Mouse (Mus musculus) brain, embryonic 14.5 days (tissue): Measurements from ENCODE around the gene Dap3.

Experiments
- CTCF ChIP-seq: fragments of 200-500 bp; IDR thresholded peaks from 2 replicates; pipeline ENCODE4 v1.5.1; 2012; ENCODE audit warnings: inconsistent platforms, mild to moderate bottlenecking, moderate library complexity, borderline replicate concordance; ENCODE audit not compliant: insufficient read depth, insufficient read length; ENCODE audit errors: extremely low read depth
- POLR2A ChIP-seq: fragments of 200-500 bp; IDR thresholded peaks from 2 replicates; pipeline ENCODE4 v1.6.1; 2012; ENCODE audit warnings: mild to moderate bottlenecking, inconsistent platforms, borderline replicate concordance; ENCODE audit not compliant: poor library complexity, insufficient read depth, insufficient read length, severe bottlenecking; ENCODE audit errors: extremely low read depth

DNA sequence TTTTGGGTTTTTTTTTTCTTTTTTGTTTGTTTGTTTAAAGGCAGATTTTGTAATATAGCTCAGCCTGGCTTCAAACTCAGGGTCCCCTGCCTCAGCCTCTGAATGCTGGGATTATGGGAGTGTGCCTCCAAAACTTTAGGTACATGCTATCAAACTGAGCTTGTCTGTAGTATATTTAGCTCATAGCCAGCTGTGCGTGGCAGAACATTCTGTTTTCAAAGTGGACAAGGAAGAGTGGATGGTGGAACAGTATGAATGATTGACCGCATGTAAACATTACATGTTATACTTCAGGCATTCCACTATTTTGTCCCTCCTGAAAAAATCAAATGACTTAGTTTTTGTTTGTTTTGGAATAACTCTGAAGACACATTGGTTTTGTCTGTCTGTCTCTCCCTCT is 41.8 kb upstream of the Dap3 start:
- TF ChIP-seq POLR2A (no peak), CTCF (no peak)
